Mouse (Mus musculus): ENCODE data around the gene Sergef. TPM values are rescaled to one million over a fixed set of nuclear protein-coding genes. Genes with fewer than 3 reads are reported as not detected.
A peak's percentile ranks its signal among the peaks of the same experiment; 100 is the strongest.

Sergef gene
- polyA plus RNA-seq, 1 experiment from 2014 or later, result 13.3 TPM

- Histone ChIP-seq H3K27ac (ENCODE audit: low read length) (no peak overlapping the region), H3K9me3 (ENCODE audit: control insufficient read depth, low read length) (no peaks in the 10 kb centered on the region), H3K27me3 (ENCODE audit: control insufficient read depth, insufficient read depth, low read depth, low read length) (no peaks in the 10 kb centered on the region), H3K4me2 (ENCODE audit: low read depth, low read length) (no peak overlapping the region), H3K9ac (ENCODE audit: low read length) (no peak overlapping the region), H3K4me3 (ENCODE audit: low read length) (no peak overlapping the region), H3K4me1 (replicated peaks; ENCODE audit: control insufficient read depth, insufficient read depth, low read length) (peaks cover 22% of the 10 kb centered on the region), H3K36me3 (ENCODE audit: control insufficient read depth, insufficient read depth, low read length) (no peaks in the 10 kb centered on the region)
- no peak for ATAC-seq (ENCODE audit: low read depth)
- 67% methylated on average over 4 of the region's 4 CpGs for WGBS
Measured at GRCm38 (mm10) chr7:46609317-46609716, 30.3 kb downstream of the Sergef start.

- H3K27ac ChIP-seq (ENCODE audit: low read length), result no peak overlapping the region
- WGBS, result 52% methylated on average over 11 of the region's 11 CpGs
Measured at GRCm38 (mm10) chr7:46607428-46608055, 32.1 kb downstream of the Sergef start.

GRCm38 (mm10) chr7:46607031-46607426, 32.6 kb downstream of the Sergef start:
- no peak overlapping the region for H3K4me2 ChIP-seq (ENCODE audit: low read depth, low read length)
- WGBS, result 60% methylated on average over 8 of the region's 8 CpGs
- H3K36me3 ChIP-seq (ENCODE audit: control insufficient read depth, insufficient read depth, low read length), result no peaks in the 10 kb centered on the region
- no peak overlapping the region for H3K9ac ChIP-seq (ENCODE audit: low read length)
- no peak overlapping the region for H3K27ac ChIP-seq (ENCODE audit: low read length)
- H3K27me3 ChIP-seq (ENCODE audit: control insufficient read depth, insufficient read depth, low read depth, low read length), result no peaks in the 10 kb centered on the region
- H3K4me3 ChIP-seq (ENCODE audit: low read length), result no peak overlapping the region
- no peaks in the 10 kb centered on the region for H3K9me3 ChIP-seq (ENCODE audit: control insufficient read depth, low read length)
- H3K4me1 ChIP-seq (replicated peaks; ENCODE audit: control insufficient read depth, insufficient read depth, low read length), result peaks cover 5% of the 10 kb centered on the region; the same call in 1 of the 2 replicates
- peak; percentile 23; the same call in 1 of the 2 replicates for ATAC-seq (ENCODE audit: low read depth)

More at GRCm38 (mm10) chr7:46607428-46608055, 32.1 kb downstream of the Sergef start:
- Histone ChIP-seq H3K27me3 (ENCODE audit: control insufficient read depth, insufficient read depth, low read depth, low read length) (no peaks in the 10 kb centered on the region), H3K4me2 (ENCODE audit: low read depth, low read length) (no peak overlapping the region), H3K9me3 (ENCODE audit: control insufficient read depth, low read length) (no peaks in the 10 kb centered on the region), H3K4me3 (ENCODE audit: low read length) (no peak overlapping the region), H3K9ac (ENCODE audit: low read length) (no peak overlapping the region), H3K4me1 (replicated peaks; ENCODE audit: control insufficient read depth, insufficient read depth, low read length) (peaks cover 10% of the 10 kb centered on the region), H3K36me3 (ENCODE audit: control insufficient read depth, insufficient read depth, low read length) (no peaks in the 10 kb centered on the region)
- ATAC-seq (ENCODE audit: low read depth), result peak; percentile 41

GRCm38 (mm10) chr7:46606391-46607030, 33.1 kb downstream of the Sergef start:
- ATAC-seq (ENCODE audit: low read depth), result no peak
- no peaks in the 10 kb centered on the region for H3K9me3 ChIP-seq (ENCODE audit: control insufficient read depth, low read length)
- 73% methylated on average over 7 of the region's 7 CpGs for WGBS
- no peak overlapping the region for H3K27ac ChIP-seq (ENCODE audit: low read length)
- no peak overlapping the region for H3K4me3 ChIP-seq (ENCODE audit: low read length)
- H3K4me1 ChIP-seq (replicated peaks; ENCODE audit: control insufficient read depth, insufficient read depth, low read length), result peaks cover 2% of the 10 kb centered on the region; the same call in 1 of the 2 replicates
- no peaks in the 10 kb centered on the region for H3K36me3 ChIP-seq (ENCODE audit: control insufficient read depth, insufficient read depth, low read length)
- H3K4me2 ChIP-seq (ENCODE audit: low read depth, low read length), result no peak overlapping the region
- no peaks in the 10 kb centered on the region for H3K27me3 ChIP-seq (ENCODE audit: control insufficient read depth, insufficient read depth, low read depth, low read length)
- H3K9ac ChIP-seq (ENCODE audit: low read length), result no peak overlapping the region

- 76% methylated on average over 7 of the region's 7 CpGs for WGBS
- H3K4me1 ChIP-seq (replicated peaks; ENCODE audit: control insufficient read depth, insufficient read depth, low read length), result no peaks in the 10 kb centered on the region; the same call in 1 of the 2 replicates
- H3K36me3 ChIP-seq (ENCODE audit: control insufficient read depth, insufficient read depth, low read length), result no peaks in the 10 kb centered on the region
- H3K4me2 ChIP-seq (ENCODE audit: low read depth, low read length), result no peak overlapping the region
- no peak overlapping the region for H3K4me3 ChIP-seq (ENCODE audit: low read length)
- ATAC-seq (ENCODE audit: low read depth), result no peak
- H3K27ac ChIP-seq (ENCODE audit: low read length), result no peak overlapping the region
- H3K9ac ChIP-seq (ENCODE audit: low read length), result no peak overlapping the region
- no peaks in the 10 kb centered on the region for H3K27me3 ChIP-seq (ENCODE audit: control insufficient read depth, insufficient read depth, low read depth, low read length)
- H3K9me3 ChIP-seq (ENCODE audit: control insufficient read depth, low read length), result no peaks in the 10 kb centered on the region
Measured at GRCm38 (mm10) chr7:46603051-46603450, 36.6 kb downstream of the Sergef start.

- 43% methylated on average over 4 of the region's 4 CpGs for WGBS
- Histone ChIP-seq H3K27ac (ENCODE audit: low read length) (no peak overlapping the region), H3K27me3 (ENCODE audit: control insufficient read depth, insufficient read depth, low read depth, low read length) (no peaks in the 10 kb centered on the region), H3K4me2 (ENCODE audit: low read depth, low read length) (no peak overlapping the region), H3K9ac (ENCODE audit: low read length) (no peak overlapping the region), H3K36me3 (ENCODE audit: control insufficient read depth, insufficient read depth, low read length) (no peaks in the 10 kb centered on the region), H3K4me3 (ENCODE audit: low read length) (no peak overlapping the region), H3K9me3 (ENCODE audit: control insufficient read depth, low read length) (no peaks in the 10 kb centered on the region), H3K4me1 (replicated peaks; ENCODE audit: control insufficient read depth, insufficient read depth, low read length) (no peaks in the 10 kb centered on the region; the same call in 1 of the 2 replicates)
- ATAC-seq (ENCODE audit: low read depth), result 0 out of 2 replicates have a peak, but pooled peaks have one; percentile 53
Measured at GRCm38 (mm10) chr7:46602079-46602478, 37.5 kb downstream of the Sergef start.

GRCm38 (mm10) chr7:46601097-46601496, 38.5 kb downstream of the Sergef start:
- Histone ChIP-seq H3K4me3 (ENCODE audit: low read length) (no peak overlapping the region), H3K27ac (ENCODE audit: low read length) (no peak overlapping the region), H3K27me3 (ENCODE audit: control insufficient read depth, insufficient read depth, low read depth, low read length) (no peaks in the 10 kb centered on the region), H3K9ac (ENCODE audit: low read length) (no peak overlapping the region), H3K36me3 (ENCODE audit: control insufficient read depth, insufficient read depth, low read length) (no peaks in the 10 kb centered on the region), H3K9me3 (ENCODE audit: control insufficient read depth, low read length) (no peaks in the 10 kb centered on the region), H3K4me1 (replicated peaks; ENCODE audit: control insufficient read depth, insufficient read depth, low read length) (no peaks in the 10 kb centered on the region; the same call in 1 of the 2 replicates), H3K4me2 (ENCODE audit: low read depth, low read length) (no peak overlapping the region)
- ATAC-seq (ENCODE audit: low read depth), result no peak
- WGBS, result 63% methylated on average over 5 of the region's 5 CpGs

GRCm38 (mm10) chr7:46597006-46597405, 42.6 kb downstream of the Sergef start:
- Histone ChIP-seq H3K9ac (ENCODE audit: low read length) (no peak overlapping the region), H3K36me3 (ENCODE audit: control insufficient read depth, insufficient read depth, low read length) (no peaks in the 10 kb centered on the region), H3K9me3 (ENCODE audit: control insufficient read depth, low read length) (no peaks in the 10 kb centered on the region), H3K4me3 (ENCODE audit: low read length) (no peak overlapping the region), H3K27me3 (ENCODE audit: control insufficient read depth, insufficient read depth, low read depth, low read length) (no peaks in the 10 kb centered on the region), H3K4me2 (ENCODE audit: low read depth, low read length) (no peak overlapping the region), H3K4me1 (replicated peaks; ENCODE audit: control insufficient read depth, insufficient read depth, low read length) (no peaks in the 10 kb centered on the region; the same call in 1 of the 2 replicates), H3K27ac (ENCODE audit: low read length) (no peak overlapping the region)
- no peak for ATAC-seq (ENCODE audit: low read depth)
- 93% methylated on average over 2 of the region's 2 CpGs for WGBS

- Histone ChIP-seq H3K27ac (ENCODE audit: low read length) (no peak overlapping the region), H3K27me3 (ENCODE audit: control insufficient read depth, insufficient read depth, low read depth, low read length) (no peaks in the 10 kb centered on the region), H3K9me3 (ENCODE audit: control insufficient read depth, low read length) (no peaks in the 10 kb centered on the region), H3K9ac (ENCODE audit: low read length) (no peak overlapping the region), H3K4me3 (ENCODE audit: low read length) (no peak overlapping the region), H3K4me2 (ENCODE audit: low read depth, low read length) (no peak overlapping the region), H3K36me3 (ENCODE audit: control insufficient read depth, insufficient read depth, low read length) (no peaks in the 10 kb centered on the region), H3K4me1 (replicated peaks; ENCODE audit: control insufficient read depth, insufficient read depth, low read length) (no peaks in the 10 kb centered on the region)
- ATAC-seq (ENCODE audit: low read depth), result no peak
- WGBS, result 88% methylated on average over 7 of the region's 7 CpGs
Measured at GRCm38 (mm10) chr7:46591546-46591945, 48.1 kb downstream of the Sergef start.
